Mouse (Mus musculus) effector memory CD4-positive, alpha-beta T cell, adult 5 months (primary cell): ENCODE data around the gene Col10a1. TPM values are rescaled to one million over a fixed set of nuclear protein-coding genes. Genes with fewer than 3 reads are reported as not detected.

Source experiments
- polyA plus RNA-seq: library from polyadenylated mRNA; unstranded; fragments of 100-300 nt; shearing (Covaris generic); gene quantifications from one replicate; pipeline ENCODE4 v1.2.1, GENCODE M21; 2017

The Col10a1 gene
- polyA plus RNA-seq = 0.47 TPM

DNA sequence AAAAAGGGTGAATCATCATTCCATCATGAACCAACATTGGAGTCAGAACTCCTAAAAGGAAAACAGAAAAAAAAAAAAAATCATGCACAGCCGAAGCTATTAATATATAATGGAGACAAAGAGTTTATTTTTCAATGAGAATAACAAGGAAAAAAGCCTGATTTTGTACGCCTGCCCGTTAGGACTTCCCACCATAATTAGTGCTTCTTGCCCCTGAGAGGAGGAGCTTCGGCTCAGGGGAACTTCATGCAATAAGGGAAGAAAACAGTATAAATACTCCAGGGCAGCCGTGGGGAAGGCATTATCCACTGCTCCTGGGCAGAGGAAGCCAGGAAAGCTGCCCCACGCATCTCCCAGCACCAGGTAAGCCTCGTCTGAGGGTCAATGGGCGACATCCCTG, at the start of gene Col10a1:
Col10a1 (plus strand) TSS at position 301 of the 400 bp plus-strand sequence.

DNA sequence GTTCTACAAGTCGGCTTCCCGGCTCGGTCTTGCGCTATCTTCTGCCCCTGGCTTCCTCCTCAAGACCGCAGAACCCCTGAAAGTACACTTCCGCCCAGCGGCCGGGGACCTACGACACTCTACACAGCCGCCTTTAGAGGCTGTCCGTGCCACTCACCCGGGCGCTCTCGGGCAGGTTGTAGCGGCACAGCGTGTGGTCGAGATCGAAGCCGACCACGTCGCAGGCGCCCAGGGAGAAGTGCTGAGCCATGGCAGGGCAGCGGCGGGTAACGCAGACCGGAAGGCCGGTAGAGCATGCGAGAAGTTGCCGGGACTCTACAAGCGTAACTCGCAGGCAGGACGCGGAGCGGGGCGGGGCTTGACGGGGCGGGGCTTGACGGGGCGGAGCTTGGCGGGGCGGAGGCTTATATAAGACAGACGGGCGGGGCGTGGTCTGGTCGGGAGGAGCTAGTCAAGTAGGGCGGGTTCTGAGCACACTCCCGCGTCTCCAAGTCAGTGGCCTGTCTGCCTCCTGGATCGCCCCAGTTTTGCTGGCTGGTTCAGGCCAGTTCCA, 28.5 kb downstream of the Col10a1 start, which contains the start of gene Nt5dc1:
Nt5dc1 (minus strand) TSS at position 349 of the 553 bp plus-strand sequence.

Other genes starting within 250 kb of the Col10a1 start
- 8.8 TPM for gene Dse, start 182.3 kb upstream of the Col10a1 start, polyA plus RNA-seq
- 113 TPM for gene Tspyl1, start 107.8 kb upstream of the Col10a1 start, polyA plus RNA-seq
- gene Tspyl4, start 92.5 kb upstream of the Col10a1 start, polyA plus RNA-seq = 12.5 TPM
- 55.6 TPM for gene Nt5dc1, start 28.6 kb downstream of the Col10a1 start, polyA plus RNA-seq
- gene Frk, start 93.4 kb downstream of the Col10a1 start, polyA plus RNA-seq = not detected